Mouse (Mus musculus): ENCODE measurements around the gene Prdm11.

Prdm11 gene

GRCm38 (mm10) chr2:93045129-93045817 is 694 bp downstream of the Prdm11 start:
- peak; percentile 80 for DNase-seq (ENCODE audit: low read depth)

GRCm38 (mm10) chr2:93043449-93044157 is 2.4 kb downstream of the Prdm11 start:
- no peak for DNase-seq (ENCODE audit: low read depth)

GRCm38 (mm10) chr2:93041470-93041869 is 4.5 kb downstream of the Prdm11 start:
- DNase-seq (ENCODE audit: low read depth) = no peak

- no peak for DNase-seq (ENCODE audit: low read depth)
These were observed 5.1 kb downstream of the Prdm11 start for GRCm38 (mm10) chr2:93040841-93041240.

- DNase-seq (ENCODE audit: low read depth) = no peak
These were observed 6.3 kb downstream of the Prdm11 start for GRCm38 (mm10) chr2:93039706-93040105.

- DNase-seq (ENCODE audit: low read depth) = no peak
These were observed 6.9 kb downstream of the Prdm11 start for GRCm38 (mm10) chr2:93039043-93039442.

GRCm38 (mm10) chr2:93035631-93036030 is 10.3 kb downstream of the Prdm11 start:
- DNase-seq (ENCODE audit: low read depth) = no peak

- DNase-seq (ENCODE audit: low read depth) = no peak
These were observed 13.3 kb downstream of the Prdm11 start for GRCm38 (mm10) chr2:93032651-93033050.

GRCm38 (mm10) chr2:93032049-93032448 is 13.9 kb downstream of the Prdm11 start:
- DNase-seq (ENCODE audit: low read depth) = no peak

GRCm38 (mm10) chr2:93031021-93031420 is 14.9 kb downstream of the Prdm11 start:
- no peak for DNase-seq (ENCODE audit: low read depth)

- DNase-seq (ENCODE audit: low read depth) = no peak
These were observed 15.9 kb downstream of the Prdm11 start for GRCm38 (mm10) chr2:93030101-93030500.

- DNase-seq (ENCODE audit: low read depth) = no peak
These were observed 16.5 kb downstream of the Prdm11 start for GRCm38 (mm10) chr2:93029267-93030060.

GRCm38 (mm10) chr2:93028865-93029264 is 17.1 kb downstream of the Prdm11 start:
- no peak for DNase-seq (ENCODE audit: low read depth)

- no peak for DNase-seq (ENCODE audit: low read depth)
These were observed 18.3 kb downstream of the Prdm11 start for GRCm38 (mm10) chr2:93027713-93028112.

- DNase-seq (ENCODE audit: low read depth) = no peak
These were observed 21.5 kb downstream of the Prdm11 start for GRCm38 (mm10) chr2:93024431-93024830.

- DNase-seq (ENCODE audit: low read depth) = no peak
These were observed 27.1 kb downstream of the Prdm11 start for GRCm38 (mm10) chr2:93018854-93019253.

- DNase-seq (ENCODE audit: low read depth) = no peak
These were observed 28.8 kb downstream of the Prdm11 start for GRCm38 (mm10) chr2:93017151-93017550.

- no peak for DNase-seq (ENCODE audit: low read depth)
These were observed 30.9 kb downstream of the Prdm11 start for GRCm38 (mm10) chr2:93015041-93015440.

GRCm38 (mm10) chr2:93014093-93014937 is 31.7 kb downstream of the Prdm11 start:
- peak; percentile 54 for DNase-seq (ENCODE audit: low read depth)

- no peak for DNase-seq (ENCODE audit: low read depth)
These were observed 32.4 kb downstream of the Prdm11 start for GRCm38 (mm10) chr2:93013415-93014092.

- no peak for DNase-seq (ENCODE audit: low read depth)
These were observed 33.0 kb downstream of the Prdm11 start for GRCm38 (mm10) chr2:93012976-93013375.

Measured in c-Kit-positive CD71-positive TER-119-negative erythroid progenitor cells, embryonic 14.5 days (primary cell).